Mouse (Mus musculus): Measurements from ENCODE around the gene Cd200r3.
A peak's percentile ranks its signal among the peaks of the same experiment; 100 is the strongest.

The Cd200r3 gene

GRCm38 (mm10) chr16:44988667-44989357, 45.3 kb downstream of the Cd200r3 start:
- DNase-seq (ENCODE audit: low read depth) = no peak

- DNase-seq (ENCODE audit: low read depth) = no peak
Observed at GRCm38 (mm10) chr16:44993319-44994019, 50.0 kb downstream of the Cd200r3 start.

- no peak for DNase-seq (ENCODE audit: low read depth)
Observed at GRCm38 (mm10) chr16:44994206-44994953, 50.9 kb downstream of the Cd200r3 start.

GRCm38 (mm10) chr16:44995111-44995510, 51.6 kb downstream of the Cd200r3 start:
- no peak for DNase-seq (ENCODE audit: low read depth)

GRCm38 (mm10) chr16:44996701-44997100, 53.2 kb downstream of the Cd200r3 start:
- no peak for DNase-seq (ENCODE audit: low read depth)

GRCm38 (mm10) chr16:44999537-44999936, 56.1 kb downstream of the Cd200r3 start:
- DNase-seq (ENCODE audit: low read depth) = peak; percentile 61

- no peak for DNase-seq (ENCODE audit: low read depth)
Observed at GRCm38 (mm10) chr16:45004443-45004842, 61.0 kb downstream of the Cd200r3 start.

- DNase-seq (ENCODE audit: low read depth) = no peak
Observed at GRCm38 (mm10) chr16:45005280-45005679, 61.8 kb downstream of the Cd200r3 start.

- DNase-seq (ENCODE audit: low read depth) = peak; percentile 82
Observed at GRCm38 (mm10) chr16:45006971-45007370, 63.5 kb downstream of the Cd200r3 start.

- no peak for DNase-seq (ENCODE audit: low read depth)
Observed at GRCm38 (mm10) chr16:45007807-45008206, 64.3 kb downstream of the Cd200r3 start.

- DNase-seq (ENCODE audit: low read depth) = no peak
Observed at GRCm38 (mm10) chr16:45009634-45010033, 66.2 kb downstream of the Cd200r3 start.

GRCm38 (mm10) chr16:45015591-45015990, 72.1 kb downstream of the Cd200r3 start:
- no peak for DNase-seq (ENCODE audit: low read depth)

- DNase-seq (ENCODE audit: low read depth) = peak; percentile 65
Observed at GRCm38 (mm10) chr16:45016488-45016887, 73.0 kb downstream of the Cd200r3 start.

- peak; percentile 71 for DNase-seq (ENCODE audit: low read depth)
Observed at GRCm38 (mm10) chr16:45018868-45019267, 75.4 kb downstream of the Cd200r3 start.

GRCm38 (mm10) chr16:45020055-45020454, 76.6 kb downstream of the Cd200r3 start:
- DNase-seq (ENCODE audit: low read depth) = no peak

GRCm38 (mm10) chr16:45020669-45021309, 77.3 kb downstream of the Cd200r3 start:
- DNase-seq (ENCODE audit: low read depth) = peak; percentile 56

GRCm38 (mm10) chr16:45021443-45021842, 78.0 kb downstream of the Cd200r3 start:
- peak; percentile 67 for DNase-seq (ENCODE audit: low read depth)

- DNase-seq (ENCODE audit: low read depth) = peak; percentile 91
Observed at GRCm38 (mm10) chr16:45023904-45024303, 80.4 kb downstream of the Cd200r3 start.

- peak; percentile 81 for DNase-seq (ENCODE audit: low read depth)
Observed at GRCm38 (mm10) chr16:45025321-45025720, 81.8 kb downstream of the Cd200r3 start.

GRCm38 (mm10) chr16:45029080-45029479, 85.6 kb downstream of the Cd200r3 start:
- no peak for DNase-seq (ENCODE audit: low read depth)

GRCm38 (mm10) chr16:45029493-45029892, 86.0 kb downstream of the Cd200r3 start:
- no peak for DNase-seq (ENCODE audit: low read depth)

- no peak for DNase-seq (ENCODE audit: low read depth)
Observed at GRCm38 (mm10) chr16:45030127-45030526, 86.6 kb downstream of the Cd200r3 start.
